Mouse (Mus musculus): Measurements from ENCODE around the gene Dscaml1.

DNA sequence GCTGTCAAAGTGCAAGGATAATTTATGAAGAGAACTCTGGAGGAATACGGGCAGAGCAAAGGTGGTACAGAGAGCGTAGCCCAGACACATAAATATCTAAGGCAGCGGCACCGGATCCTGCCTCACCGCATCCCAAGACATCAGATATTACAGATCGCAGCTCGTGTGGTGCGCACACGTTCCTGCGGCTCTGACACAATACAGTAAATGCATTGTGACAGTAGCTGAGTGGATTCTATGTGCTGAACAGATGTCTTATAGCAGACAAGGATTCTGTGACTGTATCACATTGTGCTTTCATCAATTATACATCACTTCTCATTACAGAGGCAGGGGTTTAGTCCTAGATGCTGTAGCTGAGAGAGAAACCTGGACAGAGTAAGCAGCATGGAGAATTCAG, 191.5 kb downstream of the Dscaml1 start:
- TF ChIP-seq CTCF (conservative IDR thresholded peaks at IDR 0.05; ENCODE audit: insufficient read depth, insufficient read length, low read depth, low read length): no peak
- TF ChIP-seq POLR2A (IDR thresholded peaks at IDR 0.05; ENCODE audit: low read depth, low read length): no peak

All from kidney, adult 2 months (tissue).